Mouse (Mus musculus) limb, embryonic 10.5 days (tissue): ENCODE measurements around the gene Csmd2. TPM values are rescaled to one million over a fixed set of nuclear protein-coding genes. Genes with fewer than 3 reads are reported as not detected.
"Not testable (repeated sequence)": the region's sequence is repeated elsewhere in the genome, so short reads cannot be mapped to it uniquely, and the experiment has no call there.

Source experiments
- DNase-seq: peaks from one replicate; pipeline ENCODE4 v3.0.0-alpha.2; 2017; ENCODE audit warnings: low spot score
- H3K27ac ChIP-seq: fragments of 300-500 bp; sonication (generic); 2 replicates; pipeline ENCODE4 v1.5.1; 2016; ENCODE audit warnings: mild to moderate bottlenecking
- H3K27me3 ChIP-seq: fragments of 300-500 bp; sonication (generic); 2 replicates; pipeline ENCODE4 v1.6.1; 2016; ENCODE audit warnings: low read depth, mild to moderate bottlenecking; ENCODE audit not compliant: poor library complexity, severe bottlenecking
- H3K36me3 ChIP-seq: fragments of 300-500 bp; sonication (generic); 2 replicates; pipeline ENCODE4 v1.6.1; 2016; ENCODE audit warnings: mild to moderate bottlenecking, moderate library complexity
- H3K4me1 ChIP-seq: fragments of 300-500 bp; sonication (generic); 2 replicates; pipeline ENCODE4 v1.6.1; 2016
- H3K4me3 ChIP-seq: fragments of 300-500 bp; sonication (generic); 2 replicates; pipeline ENCODE4 v1.5.1; 2016; ENCODE audit warnings: mild to moderate bottlenecking, moderate library complexity
- H3K9me3 ChIP-seq: fragments of 300-500 bp; sonication (generic); replicated peaks from 2 replicates; pipeline ENCODE4 v1.6.1; 2016; ENCODE audit warnings: mild to moderate bottlenecking
- WGBS: fragments of 180-500 bp; shearing (Covaris S2); methylation state at CpG from one replicate; pipeline ENCODE4 v1.1.7; 2016; 5-methylcytosine and 5-hydroxymethylcytosine counted together
- polyA plus RNA-seq: library from polyadenylated mRNA; unstranded; fragments of >200 nt; fragmentation: Nextera tagmentation; extraction: Ambion mirVana; gene quantifications from 2 replicates; pipeline ENCODE4 v1.2.1, GENCODE M21; 2016

The Csmd2 gene
- polyA plus RNA-seq, 1 experiment from 2014 or later, result 0.03 TPM

- Histone ChIP-seq H3K4me3 (no peak overlapping the region), H3K27ac (no peak overlapping the region), H3K36me3 (peaks cover 27% of the 10 kb centered on the region), H3K27me3 (no peaks in the 10 kb centered on the region), H3K9me3 (no peaks in the 10 kb centered on the region), H3K4me1 (no peaks in the 10 kb centered on the region)
- WGBS, result 93% methylated on average over 4 of the region's 4 CpGs
- no peak for DNase-seq
Measured at GRCm38 (mm10) chr4:128575811-128576210, 588.2 kb downstream of the Csmd2 start.

- no peaks in the 10 kb centered on the region for H3K27me3 ChIP-seq
- H3K27ac ChIP-seq, result no peak overlapping the region
- H3K4me3 ChIP-seq, result no peak overlapping the region
- peaks cover 15% of the 10 kb centered on the region for H3K9me3 ChIP-seq
- 55% methylated on average over 4 of the region's 4 CpGs for WGBS
- peaks cover 61% of the 10 kb centered on the region for H3K36me3 ChIP-seq
- no peaks in the 10 kb centered on the region for H3K4me1 ChIP-seq
- peak; percentile 48 for DNase-seq
Measured at GRCm38 (mm10) chr4:128579182-128579581, 591.5 kb downstream of the Csmd2 start.

DNA sequence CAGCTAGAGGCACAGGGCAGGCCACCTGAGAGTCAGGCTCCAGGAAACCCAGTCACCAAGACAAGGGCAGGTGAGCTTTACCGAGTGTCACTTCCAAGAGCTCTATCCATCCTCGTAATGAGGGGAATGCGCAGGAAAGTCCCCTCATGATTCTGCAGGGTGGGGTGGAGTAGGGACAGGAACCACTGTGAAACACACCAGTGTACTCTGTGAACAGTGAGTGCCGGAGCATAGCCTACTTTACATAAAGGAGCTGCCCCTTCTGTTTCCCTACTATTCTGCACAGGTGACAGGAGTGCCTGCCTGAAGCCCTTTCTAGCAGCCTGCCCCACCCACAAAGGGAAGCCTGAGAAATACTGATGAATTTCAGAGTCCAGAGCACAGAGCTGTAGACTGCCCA, 605.6 kb downstream of the Csmd2 start:
- H3K27ac ChIP-seq, result no peak overlapping the region
- DNase-seq, result no peak
- no peaks in the 10 kb centered on the region for H3K4me1 ChIP-seq
- no peaks in the 10 kb centered on the region for H3K27me3 ChIP-seq
- 90% methylated on average over 4 of the region's 4 CpGs for WGBS
- no peak overlapping the region for H3K4me3 ChIP-seq
- peaks cover 48% of the 10 kb centered on the region for H3K36me3 ChIP-seq
- H3K9me3 ChIP-seq, result no peaks in the 10 kb centered on the region

GRCm38 (mm10) chr4:128594062-128594461, 606.4 kb downstream of the Csmd2 start:
- whole genome bisulfite sequencing, result 96% methylated on average over 5 of the region's 5 CpGs
- peaks cover 47% of the 10 kb centered on the region for H3K36me3 ChIP-seq
- H3K4me3 ChIP-seq, result no peak overlapping the region
- H3K27me3 ChIP-seq, result no peaks in the 10 kb centered on the region
- no peak overlapping the region for H3K27ac ChIP-seq
- no peak for DNase-seq
- H3K9me3 ChIP-seq, result no peaks in the 10 kb centered on the region
- H3K4me1 ChIP-seq, result no peaks in the 10 kb centered on the region

- no peak for DNase-seq
- Histone ChIP-seq H3K9me3 (no peaks in the 10 kb centered on the region), H3K4me3 (no peak overlapping the region), H3K4me1 (no peaks in the 10 kb centered on the region), H3K27ac (no peak overlapping the region), H3K27me3 (no peaks in the 10 kb centered on the region), H3K36me3 (peaks cover 49% of the 10 kb centered on the region)
- WGBS, result 52% methylated on average over 12 of the region's 12 CpGs
Measured at GRCm38 (mm10) chr4:128597801-128598560, 610.3 kb downstream of the Csmd2 start.

GRCm38 (mm10) chr4:128606586-128606985, 618.9 kb downstream of the Csmd2 start:
- H3K27me3 ChIP-seq, result no peaks in the 10 kb centered on the region
- no peaks in the 10 kb centered on the region for H3K9me3 ChIP-seq
- H3K36me3 ChIP-seq, result peaks cover 54% of the 10 kb centered on the region
- H3K27ac ChIP-seq, result no peak overlapping the region
- H3K4me1 ChIP-seq, result peaks cover 18% of the 10 kb centered on the region
- WGBS, result 96% methylated on average over 7 of the region's 7 CpGs
- no peak overlapping the region for H3K4me3 ChIP-seq
- no peak for DNase-seq

DNA sequence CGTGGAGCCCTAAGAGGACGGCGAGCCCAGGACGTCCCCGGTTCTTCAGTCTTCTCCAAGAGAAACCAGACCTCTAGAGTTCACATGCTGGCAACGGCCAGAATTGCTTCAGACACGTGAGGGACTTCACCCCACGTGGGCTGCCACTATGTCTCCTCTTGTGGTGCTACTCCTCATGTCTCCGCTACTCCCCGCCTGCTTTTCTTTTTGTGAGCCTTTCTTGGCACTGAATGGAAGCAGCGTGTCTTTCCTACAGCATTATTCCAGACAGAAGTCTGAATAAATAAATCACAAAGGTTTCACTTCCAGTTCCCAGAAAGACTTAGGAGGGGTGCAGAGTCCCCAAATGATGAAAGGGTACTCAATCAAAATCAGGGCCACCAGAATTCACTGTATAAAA, 620.0 kb downstream of the Csmd2 start:
- Histone ChIP-seq H3K4me1 (peaks cover 18% of the 10 kb centered on the region), H3K27ac (no peak overlapping the region), H3K9me3 (no peaks in the 10 kb centered on the region), H3K4me3 (no peak overlapping the region), H3K27me3 (no peaks in the 10 kb centered on the region), H3K36me3 (peaks cover 43% of the 10 kb centered on the region)
- WGBS, result 93% methylated on average over 11 of the region's 11 CpGs
- no peak for DNase-seq

GRCm38 (mm10) chr4:128609276-128609924, 621.7 kb downstream of the Csmd2 start:
- Histone ChIP-seq H3K4me3 (peak overlapping the region; percentile 84), H3K27me3 (no peaks in the 10 kb centered on the region), H3K4me1 (peaks cover 18% of the 10 kb centered on the region), H3K9me3 (no peaks in the 10 kb centered on the region), H3K27ac (peak overlapping the region; percentile 92), H3K36me3 (peaks cover 25% of the 10 kb centered on the region)
- 13% methylated on average over 27 of the region's 27 CpGs for WGBS
- no peak for DNase-seq

GRCm38 (mm10) chr4:128609925-128610402, 622.3 kb downstream of the Csmd2 start, which contains the start of gene Zscan20:
TSS of gene Zscan20 (minus strand) at chr4:128610098.
- peaks cover 18% of the 10 kb centered on the region for H3K4me1 ChIP-seq
- WGBS, result under 1% methylated on average over 24 of the region's 24 CpGs
- peak within 1 kb of the TSS; percentile 92 for H3K27ac ChIP-seq
- no peaks in the 10 kb centered on the region for H3K27me3 ChIP-seq
- no peaks in the 10 kb centered on the region for H3K9me3 ChIP-seq
- peaks cover 20% of the 10 kb centered on the region for H3K36me3 ChIP-seq
- peak within 1 kb of the TSS; percentile 84 for H3K4me3 ChIP-seq
- peak; percentile 94 for DNase-seq

DNA sequence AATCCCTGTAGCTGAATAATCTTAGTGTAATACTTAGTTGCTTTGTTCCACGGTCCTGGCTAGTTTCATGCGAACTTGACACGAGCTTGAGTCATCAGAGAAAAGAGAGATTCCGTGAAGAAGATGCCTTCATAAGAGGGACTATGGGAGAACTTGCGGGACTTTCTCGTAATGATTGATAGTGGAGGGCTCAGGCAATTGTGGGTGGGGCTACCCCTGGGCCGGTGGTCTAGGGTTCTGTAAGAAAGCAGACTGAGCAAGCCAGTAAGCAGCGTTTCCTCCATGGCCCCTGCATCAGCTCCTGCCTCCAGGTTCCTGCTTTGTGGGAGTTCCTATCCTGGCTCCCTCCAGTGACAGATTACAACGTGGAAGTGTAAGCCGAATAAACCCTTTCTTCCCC, 623.0 kb downstream of the Csmd2 start:
- H3K36me3 ChIP-seq, result peaks cover 18% of the 10 kb centered on the region
- no peak overlapping the region for H3K27ac ChIP-seq
- H3K27me3 ChIP-seq, result 0 out of 2 replicates have a peak, but pooled peaks cover 4% of the 10 kb centered on the region
- peak overlapping the region; percentile 84 for H3K4me3 ChIP-seq
- peaks cover 23% of the 10 kb centered on the region for H3K4me1 ChIP-seq
- H3K9me3 ChIP-seq, result no peaks in the 10 kb centered on the region
- WGBS, result 30% methylated on average over 10 of the region's 10 CpGs
- DNase-seq, result no peak

- H3K27ac ChIP-seq, H3K9me3 ChIP-seq, H3K4me3 ChIP-seq, DNase-seq: not testable (repeated sequence)
- Histone ChIP-seq H3K36me3 (peaks cover 11% of the 10 kb centered on the region; the same call in 1 of the 2 replicates), H3K4me1 (peaks cover 29% of the 10 kb centered on the region), H3K27me3 (0 out of 2 replicates have a peak, but pooled peaks cover 14% of the 10 kb centered on the region)
- WGBS, result 82% methylated on average over 3 of the region's 3 CpGs
Measured at GRCm38 (mm10) chr4:128611726-128612125, 624.1 kb downstream of the Csmd2 start.

DNA sequence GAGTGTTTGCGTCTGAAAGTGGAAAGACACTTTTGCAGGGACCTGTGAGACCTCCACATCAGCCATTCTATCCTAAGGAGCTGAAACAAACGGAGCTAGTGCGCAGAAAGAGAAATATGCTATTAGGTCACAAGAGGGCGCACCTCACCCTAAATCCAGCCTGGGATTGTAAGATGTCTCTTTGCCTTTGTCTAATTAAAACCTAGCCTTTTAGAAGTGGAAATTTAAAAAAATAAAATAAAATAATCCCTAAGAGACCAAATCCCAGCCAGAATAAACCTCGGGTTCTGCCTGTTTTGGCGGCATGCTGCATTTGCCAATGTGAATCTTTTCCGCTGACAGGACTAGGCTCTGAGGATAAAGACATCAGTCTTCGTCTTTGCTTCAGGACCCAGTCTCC, 625.7 kb downstream of the Csmd2 start:
- Histone ChIP-seq H3K27ac (0 out of 2 replicates have a peak overlapping the region, but pooled peaks have one; percentile 37), H3K36me3 (peaks cover 2% of the 10 kb centered on the region; the same call in 1 of the 2 replicates), H3K9me3 (no peaks in the 10 kb centered on the region), H3K4me1 (peaks cover 45% of the 10 kb centered on the region), H3K4me3 (no peak overlapping the region), H3K27me3 (peaks cover 14% of the 10 kb centered on the region; the same call in 1 of the 2 replicates)
- peak; percentile 69 for DNase-seq
- WGBS, result 20% methylated on average over 8 of the region's 8 CpGs

GRCm38 (mm10) chr4:128615761-128616160, 628.1 kb downstream of the Csmd2 start:
- Histone ChIP-seq H3K4me3 (no peak overlapping the region), H3K27me3 (peaks cover 14% of the 10 kb centered on the region; the same call in 1 of the 2 replicates), H3K9me3 (no peaks in the 10 kb centered on the region), H3K36me3 (no peaks in the 10 kb centered on the region), H3K4me1 (peaks cover 43% of the 10 kb centered on the region), H3K27ac (0 out of 2 replicates have a peak overlapping the region, but pooled peaks have one; percentile 2)
- 91% methylated on average over 14 of the region's 14 CpGs for WGBS
- DNase-seq, result no peak
